Mouse (Mus musculus) 3134 (cell line): ENCODE measurements around the gene Homer2.

Experiments
- DNase-seq: peaks from one replicate; pipeline ENCODE4 v3.0.0-alpha.2; 2011; ENCODE audit warnings: low spot score; ENCODE audit not compliant: insufficient read length; ENCODE audit errors: extremely low read depth

The Homer2 gene

GRCm38 (mm10) chr7:81707471-81708140 is at the start of gene Homer2:
TSS of gene Homer2 (minus strand) at chr7:81707527.
- no peak for DNase-seq

DNA sequence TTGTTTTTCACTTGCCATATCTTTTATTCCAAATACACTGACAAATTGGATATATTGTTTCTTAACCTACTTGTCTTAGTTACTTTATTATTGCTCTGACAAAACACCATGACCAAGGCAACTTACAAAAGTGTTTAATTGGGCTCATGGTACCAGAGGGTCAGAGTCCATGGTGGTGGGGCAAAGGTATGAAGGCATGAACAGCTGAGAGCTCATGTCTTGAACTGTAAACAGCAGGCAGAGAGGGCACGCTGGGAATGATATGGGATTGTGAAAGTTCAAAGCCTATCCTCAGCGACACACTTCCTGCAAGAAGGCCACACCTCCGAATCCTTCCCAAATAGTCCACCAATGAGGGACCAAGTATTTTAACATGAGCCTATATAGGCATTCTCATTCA is 40.6 kb upstream of the Homer2 start:
- no peak for DNase-seq

GRCm38 (mm10) chr7:81744145-81744544 is 36.8 kb upstream of the Homer2 start:
- DNase-seq: peak; percentile 30

DNA sequence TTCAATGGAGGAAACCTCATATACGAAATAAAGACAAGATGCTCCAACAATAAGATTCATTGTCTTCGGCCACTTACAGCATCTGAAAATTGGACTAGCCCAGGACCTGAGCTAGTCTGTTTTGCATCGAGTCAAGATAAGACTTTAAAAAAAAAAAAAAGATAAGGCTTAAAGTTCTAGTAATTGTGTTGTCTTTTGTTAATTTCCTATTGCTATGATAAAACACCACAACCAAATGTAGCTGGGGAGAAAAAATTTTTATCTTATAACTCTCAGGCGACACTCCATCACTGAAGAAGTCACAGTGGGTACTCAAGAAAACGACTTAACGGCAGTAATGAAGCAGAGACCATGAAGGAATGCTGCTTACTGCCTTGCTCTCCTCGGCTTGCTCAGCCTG is 32.7 kb upstream of the Homer2 start:
- DNase-seq: no peak

GRCm38 (mm10) chr7:81738720-81739385 is 31.5 kb upstream of the Homer2 start:
- no peak for DNase-seq

DNA sequence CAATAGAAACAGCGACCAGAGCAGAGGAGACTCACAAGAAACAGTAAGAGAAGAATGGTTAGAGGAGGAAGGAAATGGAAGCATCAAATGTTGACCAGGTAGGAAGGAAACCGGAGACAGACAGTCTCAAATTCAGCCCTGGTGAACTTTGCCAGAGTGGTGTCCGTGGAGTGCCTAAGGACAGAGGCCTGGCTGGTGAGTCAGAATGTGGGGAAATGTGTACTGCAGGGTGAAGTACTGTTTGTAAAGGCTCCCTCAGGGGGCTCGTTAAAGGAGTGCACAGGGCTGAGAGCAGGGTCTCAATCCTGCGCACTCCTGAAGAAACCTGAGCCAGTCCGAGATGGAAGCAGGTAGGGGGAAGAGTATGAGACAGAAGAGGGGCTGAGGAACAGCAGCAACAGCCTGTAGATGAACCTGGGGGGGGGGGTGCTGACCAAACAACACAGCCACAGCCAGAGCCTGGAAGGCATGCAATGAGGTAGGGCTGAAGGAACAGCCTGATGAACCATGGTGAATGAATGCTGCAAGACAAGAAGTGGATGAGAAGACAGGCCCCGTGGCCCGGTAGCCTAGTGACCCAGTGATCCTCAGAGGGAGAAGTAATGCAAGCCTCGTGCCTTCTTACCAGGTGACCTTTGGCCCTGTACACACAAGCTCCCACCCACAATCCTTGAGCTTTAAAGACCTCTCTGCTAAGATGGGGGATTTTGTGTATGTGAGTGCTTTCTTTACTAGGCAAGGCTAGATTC is 28.1 kb upstream of the Homer2 start:
- DNase-seq: no peak

DNA sequence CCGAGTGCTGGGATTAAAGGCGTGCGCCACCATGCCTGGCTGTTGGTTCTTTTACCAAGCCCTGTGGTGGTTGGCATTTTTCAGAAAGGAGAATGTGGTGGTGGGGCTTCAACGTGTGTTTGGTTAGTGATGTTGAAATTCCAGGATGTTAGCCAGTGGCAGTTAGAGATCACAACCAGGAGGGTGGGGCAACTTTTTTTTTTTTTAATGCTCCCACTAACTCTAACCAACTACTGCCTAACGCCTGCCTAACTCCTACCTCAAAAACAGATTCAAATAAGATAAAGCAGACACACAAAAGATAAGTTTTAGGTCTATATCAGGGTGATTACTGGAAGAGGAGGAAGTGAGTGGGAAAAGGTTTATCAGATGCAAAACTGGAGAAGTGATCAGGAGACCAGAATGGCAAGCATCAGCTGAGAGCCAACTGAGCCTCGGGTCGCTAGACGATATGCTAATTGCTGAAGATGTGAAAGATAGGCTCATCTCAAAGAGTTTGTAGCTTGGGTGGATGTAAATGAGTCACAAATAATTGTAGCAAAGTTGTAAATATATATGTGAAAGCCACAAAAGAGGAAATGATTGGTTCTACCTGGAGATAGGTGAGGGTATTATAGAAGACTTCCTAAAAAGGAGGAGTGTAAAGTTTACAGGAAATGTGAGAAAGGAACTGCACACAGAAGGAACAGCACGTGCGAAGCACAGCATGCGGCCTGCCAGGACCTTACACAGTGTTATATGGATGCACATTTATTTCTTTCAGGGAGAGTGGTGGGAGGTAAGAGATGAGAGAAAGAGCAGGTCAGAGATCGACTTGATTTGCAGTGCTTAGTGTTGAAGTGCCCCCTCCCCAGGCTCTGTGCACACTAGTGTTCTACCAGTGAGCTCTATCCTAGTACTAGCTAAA is 25.1 kb upstream of the Homer2 start:
- no peak for DNase-seq

DNA sequence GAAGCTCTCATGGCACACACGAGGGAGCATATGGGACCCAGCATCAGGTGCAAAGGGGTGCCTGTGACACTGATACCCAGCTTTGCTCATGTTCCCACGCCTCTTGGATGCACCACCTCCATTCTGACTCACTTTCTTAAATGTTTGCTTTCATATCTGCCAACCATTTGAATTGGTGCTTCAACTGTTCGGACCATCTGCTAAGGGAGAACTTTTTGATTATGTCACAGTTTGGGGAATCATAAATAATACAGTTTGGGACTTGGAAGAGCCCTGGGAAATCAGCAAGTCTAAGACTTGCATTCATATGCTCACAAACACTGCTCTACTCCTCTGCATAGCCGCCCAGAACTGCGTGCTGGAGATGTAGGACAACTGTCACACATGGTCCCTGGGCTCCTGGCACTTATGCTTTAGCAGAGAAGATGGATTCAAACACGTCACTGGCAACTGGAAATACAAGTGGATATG is 23.9 kb upstream of the Homer2 start:
- no peak for DNase-seq

GRCm38 (mm10) chr7:81729787-81730186 is 22.5 kb upstream of the Homer2 start:
- DNase-seq: no peak

- DNase-seq: no peak
Measured at GRCm38 (mm10) chr7:81727716-81728115, 20.4 kb upstream of the Homer2 start.

DNA sequence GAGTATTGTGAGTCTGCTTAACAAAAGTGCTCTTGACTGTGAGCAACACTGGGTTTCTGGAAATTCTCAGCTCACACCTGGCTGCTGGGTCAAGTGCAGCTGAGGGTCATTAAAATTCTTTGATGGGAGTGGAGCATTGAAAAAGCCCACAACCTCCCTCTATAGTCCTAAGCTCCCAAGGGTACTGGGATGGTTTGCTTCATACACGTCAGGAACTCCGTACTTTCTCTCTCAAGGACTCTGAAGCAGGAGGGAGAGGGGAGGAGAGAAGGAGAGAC is 19.3 kb upstream of the Homer2 start:
- DNase-seq: no peak

- DNase-seq: no peak
Measured at GRCm38 (mm10) chr7:81725986-81726727, 18.8 kb upstream of the Homer2 start.

DNA sequence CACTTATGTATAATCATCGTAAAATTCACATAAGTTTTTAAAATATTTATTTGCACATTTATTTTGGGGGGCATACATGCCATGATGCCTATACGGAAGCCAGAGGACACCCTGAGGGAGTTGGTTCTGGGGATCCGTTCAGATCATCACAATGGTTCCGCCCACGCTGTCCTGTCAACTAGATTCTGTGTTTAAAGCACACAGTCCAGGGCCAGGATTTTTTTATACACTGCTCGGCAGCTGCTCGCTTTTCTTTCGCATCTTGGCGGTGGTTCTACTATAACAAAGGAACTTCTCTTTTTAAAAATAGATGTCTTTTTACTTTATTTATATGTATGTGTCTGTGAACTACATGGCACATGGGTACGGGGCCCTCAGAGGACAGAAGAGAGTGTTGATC is 16.5 kb upstream of the Homer2 start:
- DNase-seq: no peak

GRCm38 (mm10) chr7:81721271-81721670 is 13.9 kb upstream of the Homer2 start:
- DNase-seq: no peak

GRCm38 (mm10) chr7:81719216-81719661 is 11.9 kb upstream of the Homer2 start:
- no peak for DNase-seq

DNA sequence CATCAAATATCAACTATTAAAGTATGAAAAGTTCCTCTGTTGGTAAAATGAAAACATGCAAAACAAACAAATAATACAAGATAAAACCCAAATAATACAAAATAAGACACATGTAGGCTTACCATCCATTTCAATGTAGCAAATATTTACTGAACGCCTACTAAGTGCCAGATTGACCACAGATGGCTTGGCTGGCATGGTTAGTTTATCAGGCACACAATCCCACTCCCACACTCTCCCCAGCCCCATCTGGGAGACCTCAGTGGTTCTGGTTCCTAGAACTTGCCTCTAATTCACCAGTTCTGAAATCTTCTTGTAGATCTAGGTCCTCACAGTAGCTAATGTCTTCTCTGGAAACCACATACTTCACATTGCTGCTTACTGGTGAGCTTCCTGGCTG is 11.3 kb upstream of the Homer2 start:
- DNase-seq: no peak

- no peak for DNase-seq
Measured at GRCm38 (mm10) chr7:81710166-81710565, 2.8 kb upstream of the Homer2 start.

DNA sequence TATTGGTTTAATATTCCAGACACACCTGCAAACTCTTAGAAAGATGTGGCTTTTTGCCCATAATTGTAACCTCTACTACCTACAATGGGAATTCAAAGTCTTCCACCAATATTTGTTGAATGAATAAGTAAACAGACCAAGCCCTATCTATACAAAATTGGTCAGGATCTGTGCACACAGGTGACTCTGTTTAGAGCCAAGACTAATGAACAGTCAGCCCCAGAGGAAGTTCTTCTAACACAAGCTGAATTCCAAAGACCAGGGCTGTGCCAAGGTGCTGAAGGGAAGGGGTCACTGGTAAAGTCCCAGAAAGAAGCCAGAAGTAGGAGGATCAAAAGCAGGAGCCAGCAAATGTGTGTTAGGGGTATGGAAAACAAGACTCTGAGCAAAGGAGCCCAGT is 838 bp upstream of the Homer2 start:
- no peak for DNase-seq

- DNase-seq: no peak
Measured at GRCm38 (mm10) chr7:81706416-81707391, 623 bp downstream of the Homer2 start.
